Mouse (Mus musculus) lung, adult 2 months (tissue): ENCODE results near the gene Dnajb6.

Experiments used
- CTCF ChIP-seq: fragments of 200-500 bp; IDR thresholded peaks from 2 replicates; pipeline ENCODE4 v1.5.1; 2011; ENCODE audit warnings: mild to moderate bottlenecking, low read length, control low read depth; ENCODE audit not compliant: insufficient read depth
- POLR2A ChIP-seq: fragments of 200-500 bp; IDR thresholded peaks from 2 replicates; pipeline ENCODE4 v1.6.1; 2011; ENCODE audit warnings: low read depth, mild to moderate bottlenecking, control low read depth, low read length, borderline replicate concordance; ENCODE audit errors: extremely low read depth

DNA sequence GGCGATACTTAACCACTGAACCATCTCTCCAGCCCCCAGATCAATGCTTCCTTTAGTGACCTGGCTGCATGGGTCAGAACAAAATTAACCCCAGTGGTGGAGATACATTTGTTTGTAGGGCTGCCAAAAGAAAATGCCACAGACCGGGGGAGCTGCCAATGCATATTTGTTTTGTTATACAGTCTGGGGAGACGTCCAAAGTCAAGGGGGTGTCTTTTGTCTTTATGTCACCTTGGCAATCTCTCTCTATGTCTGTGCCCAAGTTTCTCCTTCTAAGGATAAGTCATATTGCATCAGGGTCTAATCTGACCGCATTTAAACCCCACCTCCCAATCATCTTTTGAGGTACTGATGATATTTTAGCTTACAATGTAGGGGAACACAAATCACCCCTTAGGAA, 82.8 kb downstream of the Dnajb6 start:
- TF ChIP-seq CTCF: no peak
- TF ChIP-seq POLR2A: no peak
